Mouse (Mus musculus) spleen, adult 2 months (tissue): ENCODE measurements around the gene B4galt3.

Source experiments
- CTCF ChIP-seq: fragments of 200-500 bp; IDR thresholded peaks from 2 replicates; pipeline ENCODE4 v1.5.1; 2011; ENCODE audit warnings: mild to moderate bottlenecking, inconsistent platforms; ENCODE audit not compliant: insufficient read depth, insufficient read length, insufficient replicate concordance; ENCODE audit errors: extremely low read depth
- POLR2A ChIP-seq: fragments of 200-500 bp; IDR thresholded peaks from 2 replicates; pipeline ENCODE4 v1.6.1; 2011; ENCODE audit warnings: low read depth, low read length, inconsistent platforms

- TF ChIP-seq CTCF: no peak
- no peak for TF ChIP-seq POLR2A
Observed at GRCm38 (mm10) chr1:171279012-171279705, 9.0 kb downstream of the B4galt3 start.
